Mouse (Mus musculus): ENCODE measurements around the gene Rhoa. TPM values are rescaled to one million over a fixed set of nuclear protein-coding genes. Genes with fewer than 3 reads are reported as not detected.

Gene Rhoa
- polyA plus RNA-seq, 1 experiment from 2014 or later, result 261 TPM

Other genes starting within 250 kb of the Rhoa start
- 0.50 TPM in 1 of 2 replicates, not detected in the other for gene Mst1, start 225.7 kb upstream of the Rhoa start, polyA plus RNA-seq (2015; fragmentation: Nextera tagmentation; extraction: Ambion mirVana)
- gene Rnf123, start 222.8 kb upstream of the Rhoa start, polyA plus RNA-seq (2015; fragmentation: Nextera tagmentation; extraction: Ambion mirVana), result 44.3 and 51.6 TPM in 2 replicates
- 52.3 and 53.5 TPM in 2 replicates for gene Apeh, start 211.5 kb upstream of the Rhoa start, polyA plus RNA-seq (2015; fragmentation: Nextera tagmentation; extraction: Ambion mirVana)
- 8.8 and 9.7 TPM in 2 replicates for gene Bsn, start 115.7 kb upstream of the Rhoa start, polyA plus RNA-seq (2015; fragmentation: Nextera tagmentation; extraction: Ambion mirVana)
- gene Dag1, start 42.2 kb upstream of the Rhoa start, polyA plus RNA-seq (2015; fragmentation: Nextera tagmentation; extraction: Ambion mirVana), result 64.0 and 70.4 TPM in 2 replicates
- gene Nicn1, start 15.7 kb upstream of the Rhoa start, polyA plus RNA-seq (2015; fragmentation: Nextera tagmentation; extraction: Ambion mirVana), result 117 and 136 TPM in 2 replicates
- 24.2 and 30.5 TPM in 2 replicates for gene Amt, start 9.3 kb upstream of the Rhoa start, polyA plus RNA-seq (2015; fragmentation: Nextera tagmentation; extraction: Ambion mirVana)
- 49.2 and 52.0 TPM in 2 replicates for gene Tcta, start within 50 bp of the Rhoa start, polyA plus RNA-seq (2015; fragmentation: Nextera tagmentation; extraction: Ambion mirVana)
- 460 and 559 TPM in 2 replicates for gene Gpx1, start 32.8 kb downstream of the Rhoa start, polyA plus RNA-seq (2015; fragmentation: Nextera tagmentation; extraction: Ambion mirVana)
- gene Usp4, start 41.7 kb downstream of the Rhoa start, polyA plus RNA-seq (2015; fragmentation: Nextera tagmentation; extraction: Ambion mirVana), result 110 and 111 TPM in 2 replicates
- gene 1700102P08Rik, start 86.7 kb downstream of the Rhoa start, polyA plus RNA-seq (2015; fragmentation: Nextera tagmentation; extraction: Ambion mirVana), result 1.1 and 1.3 TPM in 2 replicates
- 1.3 and 1.7 TPM in 2 replicates for gene Ccdc36, start 122.4 kb downstream of the Rhoa start, polyA plus RNA-seq (2015; fragmentation: Nextera tagmentation; extraction: Ambion mirVana)
- gene BC048562, start 130.4 kb downstream of the Rhoa start, polyA plus RNA-seq (2015; fragmentation: Nextera tagmentation; extraction: Ambion mirVana), result not detected in 2 replicates
- gene Ccdc71, start 154.4 kb downstream of the Rhoa start, polyA plus RNA-seq (2015; fragmentation: Nextera tagmentation; extraction: Ambion mirVana), result 53.7 and 64.4 TPM in 2 replicates
- 58.4 and 59.8 TPM in 2 replicates for gene Klhdc8b, start 155.5 kb downstream of the Rhoa start, polyA plus RNA-seq (2015; fragmentation: Nextera tagmentation; extraction: Ambion mirVana)
- 17.5 and 18.8 TPM in 2 replicates for gene Lamb2, start 173.6 kb downstream of the Rhoa start, polyA plus RNA-seq (2015; fragmentation: Nextera tagmentation; extraction: Ambion mirVana)
- 66.1 and 68.0 TPM in 2 replicates for gene Usp19, start 184.5 kb downstream of the Rhoa start, polyA plus RNA-seq (2015; fragmentation: Nextera tagmentation; extraction: Ambion mirVana)
- 58.1 and 78.1 TPM in 2 replicates for gene Qars, start 201.6 kb downstream of the Rhoa start, polyA plus RNA-seq (2015; fragmentation: Nextera tagmentation; extraction: Ambion mirVana)
- 111 and 114 TPM in 2 replicates for gene Qrich1, start 210.7 kb downstream of the Rhoa start, polyA plus RNA-seq (2015; fragmentation: Nextera tagmentation; extraction: Ambion mirVana)